Mouse (Mus musculus) liver, adult 2 months (tissue): Measurements from ENCODE around the gene Cd300lb.
A peak's percentile ranks its signal among the peaks of the same experiment; 100 is the strongest.

ENCODE experiments used
- CTCF ChIP-seq: fragments of 200-500 bp; IDR thresholded peaks from 2 replicates; pipeline ENCODE4 v1.5.1; 2011; ENCODE audit warnings: low read depth, low read length, control low read depth
- POLR2A ChIP-seq: fragments of 200-500 bp; IDR thresholded peaks from 2 replicates; pipeline ENCODE4 v1.6.1; 2011; ENCODE audit warnings: low read length, control low read depth; ENCODE audit not compliant: insufficient read depth; ENCODE audit errors: extremely low read depth

DNA sequence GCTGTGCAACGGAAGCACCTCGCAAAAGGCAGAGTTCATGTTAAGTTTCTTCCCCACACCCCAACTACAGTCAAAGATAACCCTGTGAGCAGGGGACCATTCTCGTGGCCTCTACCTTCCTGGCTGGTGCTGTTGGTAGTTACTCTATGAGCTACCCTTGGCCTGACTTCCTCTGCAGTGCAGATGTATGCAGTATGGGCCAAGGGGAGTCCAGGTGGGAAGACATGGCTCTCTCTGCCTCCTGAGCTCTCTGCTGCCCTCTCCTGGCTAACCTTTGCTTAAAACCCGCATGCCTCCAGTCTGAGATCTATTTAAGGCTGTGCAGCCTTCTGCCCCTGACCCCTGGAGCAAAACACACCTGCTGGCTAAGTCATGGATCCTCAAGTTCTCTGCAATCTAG is 10.2 kb downstream of the Cd300lb start:
- TF ChIP-seq POLR2A: no peak
- peak; percentile 65 for TF ChIP-seq CTCF
